Mouse (Mus musculus) neural tube, embryonic 14.5 days (tissue): Measurements from ENCODE around the gene Vps33b. TPM values are rescaled to one million over a fixed set of nuclear protein-coding genes. Genes with fewer than 3 reads are reported as not detected.

Experiments used
- ATAC-seq: fragments of 200-750 bp; cut with Nextera tagmentation; 2 replicates; pipeline ENCODE4 v1.8.0; 2017; ENCODE audit warnings: low read depth, mild to moderate bottlenecking, moderate TSS enrichment, moderate library complexity
- H3K27ac ChIP-seq: fragments of 300-500 bp; sonication (generic); 2 replicates; pipeline ENCODE4 v1.5.1; 2014; ENCODE audit warnings: low read depth, mild to moderate bottlenecking, control low read depth, low read length, moderate library complexity, mixed read lengths
- H3K27me3 ChIP-seq: fragments of 300-500 bp; sonication (generic); 2 replicates; pipeline ENCODE4 v1.6.1; 2014; ENCODE audit warnings: low read length; ENCODE audit not compliant: control insufficient read depth, insufficient read depth
- H3K36me3 ChIP-seq: fragments of 300-500 bp; sonication (generic); 2 replicates; pipeline ENCODE4 v1.6.1; 2014; ENCODE audit warnings: low read length, mixed read lengths; ENCODE audit not compliant: control insufficient read depth, insufficient read depth
- H3K4me1 ChIP-seq: fragments of 300-500 bp; sonication (generic); 2 replicates; pipeline ENCODE4 v1.6.1; 2014; ENCODE audit warnings: low read length; ENCODE audit not compliant: control insufficient read depth, insufficient read depth
- H3K4me2 ChIP-seq: fragments of 300-500 bp; sonication (generic); 2 replicates; pipeline ENCODE4 v1.6.1; 2014; ENCODE audit warnings: mild to moderate bottlenecking, low read depth, low read length, control low read depth
- H3K4me3 ChIP-seq: fragments of 300-500 bp; sonication (generic); 2 replicates; pipeline ENCODE4 v1.5.1; 2014; ENCODE audit warnings: low read depth, low read length, control low read depth, mixed read lengths
- H3K9ac ChIP-seq: fragments of 300-500 bp; sonication (generic); replicated peaks from 2 replicates; pipeline ENCODE4 v1.6.1; 2014; ENCODE audit warnings: low read depth, mild to moderate bottlenecking, control low read depth, low read length, mixed read lengths
- H3K9me3 ChIP-seq: fragments of 300-500 bp; sonication (generic); 2 replicates; pipeline ENCODE4 v1.6.1; 2016; ENCODE audit warnings: low read length; ENCODE audit not compliant: control insufficient read depth
- WGBS: fragments of 180-500 bp; shearing (Covaris S2); extraction: QIAGEN DNeasy Blood & Tissue Kit; methylation state at CpG from one replicate; pipeline ENCODE4 v1.1.7; 2014; 5-methylcytosine and 5-hydroxymethylcytosine counted together
- polyA plus RNA-seq: library from polyadenylated mRNA; unstranded; fragments of >200 nt; fragmentation: Nextera tagmentation; extraction: Ambion mirVana; gene quantifications from 2 replicates; pipeline ENCODE4 v1.2.1, GENCODE M21; 2014

Gene Vps33b
- polyA plus RNA-seq, 1 experiment from 2014 or later: 34.9 TPM

DNA sequence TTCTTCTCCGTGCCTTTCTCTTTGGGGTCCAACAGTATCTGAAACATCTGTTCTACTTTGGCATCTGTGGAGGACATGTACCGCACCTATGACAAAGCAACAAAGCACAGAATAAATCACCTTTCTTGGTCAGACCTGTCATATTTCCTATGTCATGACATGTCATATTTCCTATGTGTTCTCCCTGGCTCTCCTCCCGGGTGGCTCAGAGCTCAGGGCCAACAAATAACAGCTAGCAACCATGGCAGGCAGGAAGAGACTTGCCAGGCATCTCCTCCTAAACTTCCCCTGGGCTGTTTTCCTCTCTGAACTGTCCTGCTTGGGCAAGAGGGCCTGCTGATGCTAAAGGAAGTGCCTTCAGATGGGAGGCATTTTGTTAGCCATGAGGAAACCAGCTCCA is 67.5 kb downstream of the Vps33b start:
- no peaks in the 10 kb centered on the region for H3K27me3 ChIP-seq
- H3K36me3 ChIP-seq: peaks cover 44% of the 10 kb centered on the region
- H3K27ac ChIP-seq: no peak overlapping the region
- peaks cover 28% of the 10 kb centered on the region for H3K4me1 ChIP-seq
- no peaks in the 10 kb centered on the region for H3K9me3 ChIP-seq
- no peak overlapping the region for H3K4me3 ChIP-seq
- no peak overlapping the region for H3K4me2 ChIP-seq
- WGBS: 94% methylated on average over 3 of the region's 3 CpGs
- no peak for ATAC-seq
- H3K9ac ChIP-seq: no peak overlapping the region

GRCm38 (mm10) chr7:80339371-80339770 is 69.9 kb downstream of the Vps33b start:
- Histone ChIP-seq H3K9ac (peak overlapping the region; percentile 65), H3K36me3 (peaks cover 20% of the 10 kb centered on the region), H3K4me1 (peaks cover 39% of the 10 kb centered on the region), H3K27ac (peak overlapping the region; percentile 58), H3K27me3 (no peaks in the 10 kb centered on the region), H3K9me3 (no peaks in the 10 kb centered on the region), H3K4me2 (peak overlapping the region; percentile 85), H3K4me3 (peak overlapping the region; percentile 53)
- ATAC-seq: no peak
- 4% methylated on average over 17 of the region's 17 CpGs for WGBS

DNA sequence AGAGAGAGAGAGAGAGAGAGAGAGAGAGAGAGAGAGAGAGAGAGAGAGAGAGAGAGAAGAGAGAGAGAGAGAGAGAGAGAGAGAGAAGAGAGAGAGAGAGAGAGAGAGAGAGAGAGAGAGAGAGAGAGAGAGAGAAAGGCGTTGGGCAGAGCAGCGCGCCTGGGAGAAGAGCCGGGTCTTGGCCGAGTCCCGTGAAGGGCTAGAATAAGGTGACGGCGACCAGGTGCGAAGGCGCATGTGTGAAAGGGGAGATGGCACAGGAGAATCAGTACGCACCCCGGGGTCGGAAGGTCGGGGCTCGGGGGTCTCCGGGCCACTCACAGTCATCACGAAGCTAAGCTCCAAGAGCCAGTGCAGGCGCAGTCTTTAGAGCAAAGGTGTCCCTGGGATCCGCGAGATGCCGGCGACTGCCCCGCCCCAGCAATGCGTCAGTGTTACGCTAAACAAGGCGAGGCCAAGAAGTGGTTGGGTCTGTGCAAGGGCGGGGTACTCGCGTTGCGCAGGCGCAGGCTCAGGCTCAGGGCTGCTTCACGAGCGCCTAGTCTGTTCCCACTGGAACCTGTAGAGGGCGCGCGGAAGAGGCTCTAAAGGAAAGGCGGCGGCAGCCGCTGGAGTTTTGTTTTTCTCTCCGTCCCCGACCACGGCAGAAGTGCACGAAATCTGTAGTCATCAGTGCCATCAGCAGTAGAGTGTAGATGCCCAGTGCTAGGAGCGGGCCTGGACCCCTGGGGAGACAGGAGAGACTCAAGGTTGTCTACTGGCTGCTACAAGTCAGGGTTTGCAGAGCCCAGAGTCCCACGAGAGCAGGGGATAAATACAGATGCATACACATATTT is 70.6 kb downstream of the Vps33b start:
- Histone ChIP-seq H3K27me3 (no peaks in the 10 kb centered on the region), H3K36me3 (peaks cover 14% of the 10 kb centered on the region), H3K4me3 (peak overlapping the region; percentile 53), H3K9ac (peak overlapping the region; percentile 65), H3K9me3 (no peaks in the 10 kb centered on the region), H3K27ac (peak overlapping the region; percentile 58), H3K4me1 (peaks cover 38% of the 10 kb centered on the region), H3K4me2 (peak overlapping the region; percentile 85)
- ATAC-seq: peak; percentile 97
- under 1% methylated on average over 45 of the region's 45 CpGs for WGBS

DNA sequence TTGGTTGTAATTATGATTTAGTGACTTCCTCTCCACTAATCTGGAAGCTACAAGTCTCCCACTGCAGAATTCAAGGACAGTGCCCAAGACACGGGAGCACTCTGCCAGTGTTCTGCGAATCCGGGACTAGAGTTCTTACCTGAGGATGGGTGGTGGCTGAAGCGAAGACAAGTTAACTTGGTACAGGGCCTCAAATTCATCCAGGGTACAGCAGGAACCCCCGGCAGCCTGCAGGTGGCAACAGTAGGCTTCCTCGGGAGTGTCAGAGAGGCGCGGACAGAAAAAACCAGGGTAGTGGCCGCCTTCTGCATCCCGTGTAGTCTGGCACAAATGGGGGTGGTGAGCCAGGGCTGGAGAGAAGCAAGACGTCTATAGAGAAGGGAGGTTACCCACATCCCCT is 71.3 kb downstream of the Vps33b start, which contains the start of gene Unc45a:
TSS of gene Unc45a (minus strand) at position 213 of the 400 bp plus-strand sequence.
- no peaks in the 10 kb centered on the region for H3K27me3 ChIP-seq
- H3K9ac ChIP-seq: peak within 1 kb of the TSS; percentile 65
- peaks cover 10% of the 10 kb centered on the region for H3K36me3 ChIP-seq
- WGBS: 3% methylated on average over 11 of the region's 11 CpGs
- peak within 1 kb of the TSS; percentile 85 for H3K4me2 ChIP-seq
- peak within 1 kb of the TSS; percentile 58 for H3K27ac ChIP-seq
- peak within 1 kb of the TSS; percentile 53 for H3K4me3 ChIP-seq
- peaks cover 34% of the 10 kb centered on the region for H3K4me1 ChIP-seq
- ATAC-seq: peak; percentile 35
- H3K9me3 ChIP-seq: no peaks in the 10 kb centered on the region

Other genes starting within 250 kb of the Vps33b start
- 14.0 and 14.1 TPM in 2 replicates for gene Zfp710, start 244.8 kb upstream of the Vps33b start, polyA plus RNA-seq
- 189 and 215 TPM in 2 replicates for gene Idh2, start 154.3 kb upstream of the Vps33b start, polyA plus RNA-seq
- gene Sema4b, start 82.8 kb upstream of the Vps33b start, polyA plus RNA-seq: 18.7 and 25.7 TPM in 2 replicates
- gene Cib1, start 36.8 kb upstream of the Vps33b start, polyA plus RNA-seq: 26.4 and 38.0 TPM in 2 replicates
- gene Gdpgp1, start 36.8 kb upstream of the Vps33b start, polyA plus RNA-seq: 4.5 and 5.3 TPM in 2 replicates
- 3.1 and 4.2 TPM in 2 replicates for gene Ttll13, start 23.3 kb upstream of the Vps33b start, polyA plus RNA-seq
- gene Ngrn, start 8.4 kb upstream of the Vps33b start, polyA plus RNA-seq: 66.2 and 70.2 TPM in 2 replicates
- gene Prc1, start 24.8 kb downstream of the Vps33b start, polyA plus RNA-seq: 21.5 and 24.9 TPM in 2 replicates
- 13.7 and 20.1 TPM in 2 replicates for gene Rccd1, start 54.8 kb downstream of the Vps33b start, polyA plus RNA-seq
- gene Unc45a, start 71.4 kb downstream of the Vps33b start, polyA plus RNA-seq: 32.3 and 41.0 TPM in 2 replicates
- gene Hddc3, start 73.5 kb downstream of the Vps33b start, polyA plus RNA-seq: 21.5 and 25.8 TPM in 2 replicates
- gene Man2a2, start 101.7 kb downstream of the Vps33b start, polyA plus RNA-seq: 22.9 and 23.6 TPM in 2 replicates
- 2.2 and 6.0 TPM in 2 replicates for gene Fes, start 118.3 kb downstream of the Vps33b start, polyA plus RNA-seq
- gene Furin, start 135.8 kb downstream of the Vps33b start, polyA plus RNA-seq: 5.3 TPM in 2 replicates